Mouse (Mus musculus) layer of hippocampus, adult 18-20 months (tissue): ENCODE measurements around the gene Ube2q2. TPM values are rescaled to one million over a fixed set of nuclear protein-coding genes. Genes with fewer than 3 reads are reported as not detected.
"Not testable (repeated sequence)": the region's sequence is repeated elsewhere in the genome, so short reads cannot be mapped to it uniquely, and the experiment has no call there.

ENCODE experiments used
- DNase-seq, 2 experiments: peaks; one replicate each; pipeline ENCODE4 v3.0.0; 2022; ENCODE audit warnings: low spot score in 2 of 2
- long read RNA-seq: library from polyadenylated mRNA; stranded (forward); transcript quantifications from one replicate; pipeline ENCODE4 v2.0.0, GENCODE M21; 2021
- total RNA-seq, 2 experiments: library from RNA; stranded (reverse); gene quantifications; 2 replicates each; pipeline ENCODE4 v1.2.3; 2021

The Ube2q2 gene
- 10 to 100 TPM; 62.4 to 63.6 TPM for total RNA-seq
- long read RNA-seq, transcript Ube2q2-202 (12 exons, 1,680 nt) = minor isoform, 24 of 108 reads
- long read RNA-seq, transcript Ube2q2-201 (13 exons, 3,456 nt) = major isoform, 72 of 108 reads
- long read RNA-seq, partial matches to known transcripts = 1 of 108 reads
- long read RNA-seq, other reads (novel, unspliced or antisense) = 10 of 108 reads

GRCm38 (mm10) chr9:55148854-55149498 lies at the start of gene Ube2q2:
Gene Ube2q2, plus strand, starts transcription at chr9:55148854.
- DNase-seq = peak; percentile 44 to 73

GRCm38 (mm10) chr9:55101117-55101516 lies 47.5 kb upstream of the Ube2q2 start:
- no peak for DNase-seq

- no peak for DNase-seq
Observed at GRCm38 (mm10) chr9:55102186-55102835, 46.3 kb upstream of the Ube2q2 start.

GRCm38 (mm10) chr9:55102931-55103630 lies 45.6 kb upstream of the Ube2q2 start:
- no peak for DNase-seq

- DNase-seq = peak; percentile 70 to 91
Observed at GRCm38 (mm10) chr9:55110059-55110834, 38.4 kb upstream of the Ube2q2 start.

GRCm38 (mm10) chr9:55110835-55111217 lies 37.8 kb upstream of the Ube2q2 start:
- not testable (repeated sequence) for DNase-seq

- DNase-seq = no peak
Observed at GRCm38 (mm10) chr9:55114752-55115151, 33.9 kb upstream of the Ube2q2 start.

- no peak for DNase-seq
Observed at GRCm38 (mm10) chr9:55117293-55118055, 31.2 kb upstream of the Ube2q2 start.

GRCm38 (mm10) chr9:55122586-55122985 lies 26.1 kb upstream of the Ube2q2 start:
- DNase-seq = no peak

- no peak for DNase-seq
Observed at GRCm38 (mm10) chr9:55125735-55126134, 22.9 kb upstream of the Ube2q2 start.

- no peak for DNase-seq
Observed at GRCm38 (mm10) chr9:55126295-55126694, 22.4 kb upstream of the Ube2q2 start.

- DNase-seq = no peak
Observed at GRCm38 (mm10) chr9:55131851-55132250, 16.8 kb upstream of the Ube2q2 start.

GRCm38 (mm10) chr9:55136576-55136975 lies 12.1 kb upstream of the Ube2q2 start:
- DNase-seq = peak; percentile 5 to 46

- no peak for DNase-seq
Observed at GRCm38 (mm10) chr9:55137112-55137511, 11.5 kb upstream of the Ube2q2 start.

- DNase-seq = no peak
Observed at GRCm38 (mm10) chr9:55139958-55140357, 8.7 kb upstream of the Ube2q2 start.

GRCm38 (mm10) chr9:55149499-55150278 lies 1.0 kb downstream of the Ube2q2 start:
- DNase-seq = peak; percentile 25 to 30

GRCm38 (mm10) chr9:55150279-55150726 lies 1.6 kb downstream of the Ube2q2 start:
- peak; percentile 11 to 12 for DNase-seq

GRCm38 (mm10) chr9:55151096-55151495 lies 2.4 kb downstream of the Ube2q2 start:
- DNase-seq = no peak

GRCm38 (mm10) chr9:55152935-55153334 lies 4.3 kb downstream of the Ube2q2 start:
- no peak for DNase-seq
